Mouse (Mus musculus): ENCODE measurements at regions not wholly inside any gene's neighbourhood (a gene's known extent, or its start where the extent isn't known, plus 50 kb on each side); places are given as distances from the start of the nearest gene placed in this dataset.

DNA sequence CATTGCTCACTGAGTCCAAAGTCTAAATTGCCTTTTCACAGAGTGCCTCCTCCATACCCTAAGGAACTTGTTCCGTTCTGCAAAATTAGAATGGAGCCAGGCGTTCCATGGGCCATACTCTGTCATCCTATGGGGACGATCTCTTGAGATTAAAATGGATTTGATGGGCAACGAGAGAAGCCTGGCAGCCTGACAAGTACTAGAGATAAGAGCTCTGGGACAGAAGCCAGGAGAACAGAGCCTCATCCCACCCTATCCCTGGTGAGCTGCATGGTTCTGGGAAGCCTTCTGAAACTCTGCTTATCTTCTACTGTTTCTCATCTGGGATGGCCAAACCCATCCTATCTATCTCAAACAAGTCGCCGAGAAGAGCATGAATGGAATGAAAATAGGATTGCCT, 324.3 kb upstream of the Nrp1 start:
- Histone ChIP-seq H3K27me3 (ENCODE audit: control insufficient read depth, insufficient read depth, low read length) (no peaks in the 10 kb centered on the region), H3K9ac (ENCODE audit: low read depth, low read length) (no peak overlapping the region), H3K36me3 (ENCODE audit: control insufficient read depth, insufficient read depth, low read length) (no peaks in the 10 kb centered on the region), H3K27ac (ENCODE audit: low read depth, low read length) (no peak overlapping the region), H3K9me3 (replicated peaks; ENCODE audit: control insufficient read depth, low read length) (no peaks in the 10 kb centered on the region), H3K4me3 (ENCODE audit: low read depth, low read length) (no peak overlapping the region), H3K4me2 (peak overlapping the region; percentile 2; the same call in 1 of the 2 replicates), H3K4me1 (ENCODE audit: control insufficient read depth, insufficient read depth, low read length) (peaks cover 8% of the 10 kb centered on the region)
- 13% methylated on average over 6 of the region's 6 CpGs for WGBS (ENCODE audit: insufficient replicate concordance)
- no peak; the same call in 1 of the 2 replicates for ATAC-seq (replicated peaks; ENCODE audit: insufficient number of reproducible peaks, low FRiP score, low TSS enrichment)

DNA sequence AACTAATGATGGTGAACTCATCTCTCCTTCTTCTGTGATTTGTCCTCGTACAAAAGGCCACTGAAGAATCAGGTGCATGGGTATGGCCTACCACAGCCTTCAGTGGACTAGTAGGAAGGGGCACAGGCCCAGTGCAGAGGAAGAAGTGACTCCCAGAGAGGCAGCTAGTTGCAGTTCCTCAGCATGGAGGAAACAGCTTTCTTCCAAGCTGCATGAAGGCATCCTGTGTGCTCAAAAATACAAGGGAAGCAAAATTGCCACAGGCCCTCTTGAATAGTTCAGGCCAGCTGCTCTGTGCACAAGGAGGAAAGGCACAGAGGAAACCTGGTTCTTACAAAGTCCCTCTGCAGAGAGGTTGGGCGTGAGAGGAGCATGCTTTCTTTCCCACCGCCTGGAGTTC, 322.7 kb upstream of the Nrp1 start:
- H3K4me2 ChIP-seq, result no peak overlapping the region
- H3K9me3 ChIP-seq (replicated peaks; ENCODE audit: control insufficient read depth, low read length), result no peaks in the 10 kb centered on the region
- H3K4me1 ChIP-seq (ENCODE audit: control insufficient read depth, insufficient read depth, low read length), result peaks cover 8% of the 10 kb centered on the region
- H3K36me3 ChIP-seq (ENCODE audit: control insufficient read depth, insufficient read depth, low read length), result no peaks in the 10 kb centered on the region
- no peaks in the 10 kb centered on the region for H3K27me3 ChIP-seq (ENCODE audit: control insufficient read depth, insufficient read depth, low read length)
- ATAC-seq (replicated peaks; ENCODE audit: insufficient number of reproducible peaks, low FRiP score, low TSS enrichment), result no peak
- H3K27ac ChIP-seq (ENCODE audit: low read depth, low read length), result no peak overlapping the region
- WGBS (ENCODE audit: insufficient replicate concordance), result 54% methylated on average over 3 of the region's 3 CpGs
- no peak overlapping the region for H3K4me3 ChIP-seq (ENCODE audit: low read depth, low read length)
- no peak overlapping the region for H3K9ac ChIP-seq (ENCODE audit: low read depth, low read length)

DNA sequence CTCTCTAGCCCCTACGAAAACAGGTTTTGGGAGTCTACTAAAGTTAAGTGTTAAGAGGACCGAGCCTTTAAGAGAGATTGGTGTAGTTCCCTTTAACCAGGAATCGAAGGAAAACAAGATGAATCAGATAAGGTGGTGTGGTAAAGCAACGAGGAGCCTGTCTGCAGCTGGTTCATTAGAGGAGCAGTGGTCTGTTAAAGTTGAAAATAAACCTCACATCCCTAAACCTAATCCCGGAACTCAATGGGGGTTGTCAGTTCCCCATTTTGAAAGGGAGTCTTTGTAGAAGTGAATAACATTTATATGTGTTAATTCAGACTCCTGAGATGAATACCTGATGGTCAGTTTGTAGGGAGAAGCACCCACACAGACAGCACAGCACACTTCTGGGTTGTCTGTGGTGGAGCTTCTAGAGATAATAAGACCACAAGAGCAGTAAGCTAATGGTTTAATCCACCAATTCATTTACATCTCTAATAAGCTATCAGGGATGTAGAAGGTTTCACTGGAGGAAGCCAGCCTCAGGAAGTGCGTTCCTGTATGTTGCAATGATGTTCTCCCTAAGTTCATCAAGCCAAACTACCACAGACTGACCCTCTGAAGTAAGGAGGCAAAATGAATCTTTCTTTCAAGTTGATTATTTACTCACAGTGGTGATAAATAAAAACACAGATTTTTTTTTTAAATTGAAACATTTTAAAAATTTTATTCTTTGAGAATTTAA, 318.9 kb upstream of the Nrp1 start:
- no peak overlapping the region for H3K27ac ChIP-seq (ENCODE audit: low read depth, low read length)

DNA sequence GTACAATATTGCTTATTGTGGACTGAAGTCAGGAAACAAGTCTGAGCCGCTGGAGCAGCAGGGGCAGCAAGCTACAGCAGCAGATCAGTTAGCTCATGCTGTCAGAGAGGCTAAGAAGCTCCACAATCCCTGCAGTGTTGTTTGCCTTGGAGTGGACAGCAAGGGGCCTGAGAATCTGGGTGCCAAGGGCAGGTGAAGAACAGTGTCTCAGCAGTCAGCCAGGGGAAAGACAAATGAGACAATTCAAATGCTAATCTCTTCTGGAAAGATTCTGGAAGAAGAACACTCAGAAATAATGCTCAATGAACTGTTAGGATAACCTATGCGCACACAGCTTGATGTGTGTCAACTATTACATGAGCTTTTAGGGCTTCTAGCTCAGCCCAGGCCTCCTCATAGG, 315.5 kb upstream of the Nrp1 start:
- WGBS (ENCODE audit: insufficient replicate concordance), result 73% methylated on average over 2 of the region's 2 CpGs
- no peak overlapping the region for H3K9ac ChIP-seq (ENCODE audit: low read depth, low read length)
- H3K4me1 ChIP-seq (ENCODE audit: control insufficient read depth, insufficient read depth, low read length), result no peaks in the 10 kb centered on the region; the same call in 1 of the 2 replicates
- H3K9me3 ChIP-seq (replicated peaks; ENCODE audit: control insufficient read depth, low read length), result no peaks in the 10 kb centered on the region
- no peaks in the 10 kb centered on the region for H3K36me3 ChIP-seq (ENCODE audit: control insufficient read depth, insufficient read depth, low read length)
- H3K27ac ChIP-seq (ENCODE audit: low read depth, low read length), result no peak overlapping the region
- no peak overlapping the region for H3K4me3 ChIP-seq (ENCODE audit: low read depth, low read length)
- no peak for ATAC-seq (replicated peaks; ENCODE audit: insufficient number of reproducible peaks, low FRiP score, low TSS enrichment)
- H3K27me3 ChIP-seq (ENCODE audit: control insufficient read depth, insufficient read depth, low read length), result no peaks in the 10 kb centered on the region
- H3K4me2 ChIP-seq, result no peak overlapping the region

More for the DNA sequence above, 318.9 kb upstream of the Nrp1 start:
- peaks cover 2% of the 10 kb centered on the region; the same call in 1 of the 2 replicates for H3K4me1 ChIP-seq (ENCODE audit: control insufficient read depth, insufficient read depth, low read length)
- H3K4me2 ChIP-seq, result no peak overlapping the region
- H3K4me3 ChIP-seq (ENCODE audit: low read depth, low read length), result no peak overlapping the region
- H3K36me3 ChIP-seq (ENCODE audit: control insufficient read depth, insufficient read depth, low read length), result no peaks in the 10 kb centered on the region
- 57% methylated on average over 6 of the region's 6 CpGs for WGBS (ENCODE audit: insufficient replicate concordance)
- no peak overlapping the region for H3K9ac ChIP-seq (ENCODE audit: low read depth, low read length)
- H3K9me3 ChIP-seq (replicated peaks; ENCODE audit: control insufficient read depth, low read length), result no peaks in the 10 kb centered on the region
- H3K27me3 ChIP-seq (ENCODE audit: control insufficient read depth, insufficient read depth, low read length), result no peaks in the 10 kb centered on the region
- ATAC-seq (replicated peaks; ENCODE audit: insufficient number of reproducible peaks, low FRiP score, low TSS enrichment), result no peak

DNA sequence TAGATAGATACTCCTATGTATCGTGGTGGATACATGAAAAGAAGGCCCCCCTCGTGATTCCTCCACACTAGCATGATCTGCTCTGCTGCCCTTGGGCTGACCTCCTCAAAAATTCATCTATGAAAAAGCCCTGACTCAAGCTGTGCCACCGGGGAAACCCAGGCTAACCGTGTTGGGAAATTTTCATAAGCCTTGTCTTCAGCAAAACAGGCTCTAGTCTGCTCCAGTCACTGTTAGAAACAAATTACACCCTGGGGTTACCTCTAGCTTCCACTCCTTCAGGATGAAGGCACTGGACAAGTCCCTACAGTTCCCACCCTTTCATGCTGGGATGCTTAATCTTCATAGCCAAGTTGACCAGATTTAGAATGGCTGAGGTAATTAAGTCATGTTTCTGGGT, 315.0 kb upstream of the Nrp1 start:
- Histone ChIP-seq H3K4me2 (no peak overlapping the region), H3K36me3 (ENCODE audit: control insufficient read depth, insufficient read depth, low read length) (no peaks in the 10 kb centered on the region), H3K9me3 (replicated peaks; ENCODE audit: control insufficient read depth, low read length) (no peaks in the 10 kb centered on the region), H3K9ac (ENCODE audit: low read depth, low read length) (no peak overlapping the region), H3K4me3 (ENCODE audit: low read depth, low read length) (no peak overlapping the region), H3K4me1 (ENCODE audit: control insufficient read depth, insufficient read depth, low read length) (no peaks in the 10 kb centered on the region; the same call in 1 of the 2 replicates), H3K27ac (ENCODE audit: low read depth, low read length) (no peak overlapping the region), H3K27me3 (ENCODE audit: control insufficient read depth, insufficient read depth, low read length) (no peaks in the 10 kb centered on the region)
- ATAC-seq (replicated peaks; ENCODE audit: insufficient number of reproducible peaks, low FRiP score, low TSS enrichment), result no peak
- WGBS (ENCODE audit: insufficient replicate concordance), result 72% methylated on average over 4 of the region's 4 CpGs

DNA sequence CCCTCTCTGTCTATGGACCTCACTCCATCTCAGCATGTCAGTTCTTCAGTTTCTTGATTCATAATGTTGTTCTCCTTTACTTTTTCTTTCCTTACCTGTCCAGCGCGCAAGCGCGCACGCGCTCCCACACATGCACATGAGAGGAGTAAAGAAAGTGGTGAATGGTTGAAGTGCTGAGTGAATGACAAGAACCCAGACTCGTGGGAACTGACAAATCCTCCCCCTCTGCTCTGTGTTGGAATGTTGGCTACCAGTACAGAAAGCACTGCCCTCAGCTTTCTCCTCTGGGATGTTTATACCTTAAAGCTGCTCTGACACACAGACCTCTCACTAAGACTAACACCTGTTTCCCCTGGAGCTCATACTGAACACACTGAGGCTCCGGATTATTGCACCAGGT, 302.2 kb upstream of the Nrp1 start:
- H3K27me3 ChIP-seq (ENCODE audit: control insufficient read depth, insufficient read depth, low read length), result no peaks in the 10 kb centered on the region
- no peaks in the 10 kb centered on the region; the same call in 1 of the 2 replicates for H3K4me1 ChIP-seq (ENCODE audit: control insufficient read depth, insufficient read depth, low read length)
- no peak overlapping the region for H3K27ac ChIP-seq (ENCODE audit: low read depth, low read length)
- H3K4me3 ChIP-seq (ENCODE audit: low read depth, low read length), result no peak overlapping the region
- 65% methylated on average over 8 of the region's 8 CpGs for WGBS (ENCODE audit: insufficient replicate concordance)
- no peaks in the 10 kb centered on the region for H3K9me3 ChIP-seq (replicated peaks; ENCODE audit: control insufficient read depth, low read length)
- ATAC-seq (replicated peaks; ENCODE audit: insufficient number of reproducible peaks, low FRiP score, low TSS enrichment), result no peak
- no peaks in the 10 kb centered on the region for H3K36me3 ChIP-seq (ENCODE audit: control insufficient read depth, insufficient read depth, low read length)
- peak overlapping the region; percentile 20; the same call in 1 of the 2 replicates for H3K4me2 ChIP-seq
- H3K9ac ChIP-seq (ENCODE audit: low read depth, low read length), result no peak overlapping the region

DNA sequence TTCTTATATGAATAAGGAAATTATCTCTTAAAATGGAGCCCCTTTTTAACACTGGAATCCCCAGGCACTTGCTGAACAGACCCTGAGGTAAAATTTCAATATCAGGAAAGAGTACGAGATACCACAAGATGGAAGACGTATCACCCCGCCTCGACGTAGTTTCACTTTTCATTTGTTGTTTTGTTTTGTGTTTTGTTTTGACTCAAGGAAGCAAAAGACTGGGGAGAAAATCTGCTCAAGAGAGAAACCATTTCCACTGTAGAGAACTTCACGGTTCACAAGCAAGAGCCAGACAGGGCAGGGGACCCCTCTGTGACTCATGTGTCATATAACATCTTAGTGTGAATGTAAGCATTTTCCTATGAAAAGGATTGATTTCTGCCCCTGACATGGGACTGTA, 300.6 kb upstream of the Nrp1 start:
- H3K27ac ChIP-seq (ENCODE audit: low read depth, low read length), result no peak overlapping the region
- no peak overlapping the region for H3K9ac ChIP-seq (ENCODE audit: low read depth, low read length)
- H3K4me2 ChIP-seq, result no peak overlapping the region
- H3K27me3 ChIP-seq (ENCODE audit: control insufficient read depth, insufficient read depth, low read length), result no peaks in the 10 kb centered on the region
- no peak overlapping the region for H3K4me3 ChIP-seq (ENCODE audit: low read depth, low read length)
- no peak for ATAC-seq (replicated peaks; ENCODE audit: insufficient number of reproducible peaks, low FRiP score, low TSS enrichment)
- 87% methylated on average over 6 of the region's 6 CpGs for WGBS (ENCODE audit: insufficient replicate concordance)
- H3K4me1 ChIP-seq (ENCODE audit: control insufficient read depth, insufficient read depth, low read length), result no peaks in the 10 kb centered on the region; the same call in 1 of the 2 replicates
- no peaks in the 10 kb centered on the region for H3K9me3 ChIP-seq (replicated peaks; ENCODE audit: control insufficient read depth, low read length)
- H3K36me3 ChIP-seq (ENCODE audit: control insufficient read depth, insufficient read depth, low read length), result no peaks in the 10 kb centered on the region

DNA sequence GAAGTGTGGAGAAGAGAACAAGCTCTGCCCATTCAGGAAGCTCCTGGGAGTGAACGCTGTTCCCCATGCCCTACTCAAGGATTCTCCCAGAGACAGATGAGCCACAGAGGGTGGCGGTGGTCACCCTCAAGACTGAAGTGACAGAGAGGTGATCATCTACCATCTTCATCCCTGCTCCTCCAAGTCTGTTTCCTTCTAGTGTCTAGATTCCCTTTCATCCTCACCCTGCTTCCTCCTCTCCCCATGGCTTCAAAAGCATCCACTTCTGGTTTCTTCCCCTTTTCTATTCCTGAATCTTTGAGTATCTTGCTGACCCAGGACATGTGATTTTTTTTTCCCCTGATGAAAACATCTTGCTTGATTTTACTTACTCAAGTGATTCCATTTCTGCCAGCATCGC, 298.6 kb upstream of the Nrp1 start:
- Histone ChIP-seq H3K9me3 (replicated peaks; ENCODE audit: control insufficient read depth, low read length) (no peaks in the 10 kb centered on the region), H3K4me3 (ENCODE audit: low read depth, low read length) (no peak overlapping the region), H3K9ac (ENCODE audit: low read depth, low read length) (no peak overlapping the region), H3K27me3 (ENCODE audit: control insufficient read depth, insufficient read depth, low read length) (no peaks in the 10 kb centered on the region), H3K4me1 (ENCODE audit: control insufficient read depth, insufficient read depth, low read length) (no peaks in the 10 kb centered on the region; the same call in 1 of the 2 replicates), H3K27ac (ENCODE audit: low read depth, low read length) (no peak overlapping the region), H3K4me2 (no peak overlapping the region), H3K36me3 (ENCODE audit: control insufficient read depth, insufficient read depth, low read length) (no peaks in the 10 kb centered on the region)
- ATAC-seq (replicated peaks; ENCODE audit: insufficient number of reproducible peaks, low FRiP score, low TSS enrichment), result no peak
- WGBS (ENCODE audit: insufficient replicate concordance), result 90% methylated on average over 3 of the region's 3 CpGs

DNA sequence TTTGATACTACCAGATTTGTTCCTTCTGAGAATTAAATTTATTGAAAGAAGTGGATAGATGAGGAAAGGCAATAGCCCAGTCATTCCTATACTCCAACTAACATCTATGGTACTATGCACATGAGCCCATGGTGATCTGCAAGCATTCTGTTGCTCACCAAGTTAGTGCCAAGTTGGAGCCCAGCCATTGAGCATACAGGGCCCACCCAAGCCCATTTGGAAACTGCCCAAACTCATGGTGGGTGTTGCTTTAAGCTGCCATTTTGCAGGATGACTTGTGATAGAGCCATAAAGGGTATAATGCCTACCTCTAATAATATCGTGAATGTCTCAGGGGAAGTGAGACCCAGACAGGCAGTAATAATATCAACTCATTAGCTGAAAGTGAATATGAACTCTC, 294.2 kb upstream of the Nrp1 start:
- ATAC-seq (replicated peaks; ENCODE audit: insufficient number of reproducible peaks, low FRiP score, low TSS enrichment), result no peak
- Histone ChIP-seq H3K27ac (ENCODE audit: low read depth, low read length) (no peak overlapping the region), H3K9me3 (replicated peaks; ENCODE audit: control insufficient read depth, low read length) (no peaks in the 10 kb centered on the region), H3K36me3 (ENCODE audit: control insufficient read depth, insufficient read depth, low read length) (no peaks in the 10 kb centered on the region), H3K4me3 (ENCODE audit: low read depth, low read length) (no peak overlapping the region), H3K4me1 (ENCODE audit: control insufficient read depth, insufficient read depth, low read length) (no peaks in the 10 kb centered on the region), H3K4me2 (no peak overlapping the region), H3K27me3 (ENCODE audit: control insufficient read depth, insufficient read depth, low read length) (no peaks in the 10 kb centered on the region), H3K9ac (ENCODE audit: low read depth, low read length) (no peak overlapping the region)
- 82% methylated on average over 1 of the region's 1 CpGs for WGBS (ENCODE audit: insufficient replicate concordance)

Measured in heart, embryonic 11.5 days (tissue).